Mouse (Mus musculus) CH12.LX (cell line): ENCODE measurements around the gene Dzip3.

Experiments used
- CTCF ChIP-seq, 2 experiments: IDR thresholded peaks in 1 of 2; conservative IDR thresholded peaks in 1 of 2; 2 replicates each; pipeline ENCODE4 v1.5.1; 2011 to 2012; ENCODE audit warnings: low read depth in 2 of 2, low read length in 2 of 2, improper control_type of control experiment in 1 of 2, inconsistent platforms in 1 of 2, mild to moderate bottlenecking in 1 of 2, moderate library complexity in 1 of 2
- ZC3H11A ChIP-seq: IDR thresholded peaks from 2 replicates; pipeline ENCODE4 v1.6.1; 2012; ENCODE audit warnings: low read depth, mild to moderate bottlenecking, inconsistent platforms, low read length, improper control_type of control experiment

DNA sequence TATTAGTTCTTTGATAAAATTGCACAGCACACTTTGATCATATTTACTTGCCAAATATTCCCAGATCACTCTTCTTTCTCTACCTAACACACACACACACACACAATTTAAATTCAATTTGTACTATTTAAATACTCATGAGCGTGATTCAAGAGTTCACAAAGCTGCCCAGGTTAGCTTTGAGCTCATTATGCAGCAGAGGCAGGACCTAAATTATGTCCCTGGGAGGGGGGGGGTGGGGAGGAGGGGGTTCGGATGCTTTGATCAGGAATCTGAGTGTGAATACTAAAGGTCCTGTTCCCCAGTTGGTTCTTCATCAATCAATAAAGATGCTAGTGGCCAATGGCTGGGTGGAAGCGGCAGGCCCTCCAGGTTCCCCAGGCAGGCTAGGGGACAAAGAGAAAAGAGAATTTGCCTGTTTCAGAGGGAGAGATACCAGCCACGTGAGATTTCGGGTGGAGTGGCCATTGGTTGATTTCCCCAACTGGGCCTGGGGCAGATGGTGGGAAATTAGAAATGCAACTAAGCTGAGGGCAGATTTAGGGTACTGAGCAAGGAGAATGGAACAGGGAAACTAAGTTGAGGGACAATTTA is 8.8 kb downstream of the Dzip3 start:
- no peak for TF ChIP-seq CTCF (conservative IDR thresholded peaks at IDR 0.05 in 1 of 2, IDR thresholded peaks at IDR 0.05 in 1 of 2; ENCODE audit: low read depth in 2 of 2, low read length in 2 of 2)
- no peak for TF ChIP-seq ZC3H11A
